Mouse (Mus musculus) liver, embryonic 14.5 days (tissue): ENCODE measurements at regions not wholly inside any gene's neighbourhood (a gene's known extent, or its start where the extent isn't known, plus 50 kb on each side); places are given as distances from the start of the nearest gene placed in this dataset.

Experiments
- ATAC-seq: fragments of 200-750 bp; cut with Nextera tagmentation; 2 replicates; pipeline ENCODE4 v1.8.0; 2017; ENCODE audit warnings: moderate number of reproducible peaks, mild to moderate bottlenecking, moderate library complexity; ENCODE audit not compliant: insufficient read depth
- DNase-seq, 3 experiments: peaks; one replicate each; pipeline ENCODE4 v3.0.0-alpha.2; 2012 to 2013; ENCODE audit warnings: low read depth in 3 of 3, low spot score in 3 of 3
- H3K27ac ChIP-seq: fragments of 300-500 bp; sonication (generic); 2 replicates; pipeline ENCODE4 v1.5.1; 2014; ENCODE audit warnings: moderate library complexity, mild to moderate bottlenecking, control low read depth, inconsistent platforms
- H3K27me3 ChIP-seq: fragments of 300-500 bp; sonication (generic); 2 replicates; pipeline ENCODE4 v1.6.1; 2014; ENCODE audit warnings: mild to moderate bottlenecking, low read length, moderate library complexity; ENCODE audit not compliant: control insufficient read depth, insufficient read depth
- H3K36me3 ChIP-seq: fragments of 300-500 bp; sonication (generic); replicated peaks from 2 replicates; pipeline ENCODE4 v1.6.1; 2014; ENCODE audit warnings: low read depth; ENCODE audit not compliant: control insufficient read depth, insufficient read depth
- H3K4me1 ChIP-seq, 2 experiments: fragments of 200-500 bp in 1 of 2; fragments of 300-500 bp in 1 of 2; sonication (generic) in 1 of 2; replicated peaks; 2 replicates each; pipeline ENCODE4 v1.6.1; 2012 to 2014; ENCODE audit warnings: antibody characterized with exemption in 1 of 2, inconsistent platforms in 1 of 2, low read length in 1 of 2; ENCODE audit not compliant: control insufficient read depth in 2 of 2, insufficient read depth in 2 of 2
- H3K4me2 ChIP-seq: fragments of 300-500 bp; sonication (generic); 2 replicates; pipeline ENCODE4 v1.6.1; 2014; ENCODE audit warnings: low read depth, mild to moderate bottlenecking, control low read depth, moderate library complexity
- H3K4me3 ChIP-seq, 2 experiments: fragments of 200-500 bp in 1 of 2; fragments of 300-500 bp in 1 of 2; sonication (generic) in 1 of 2; 2 replicates each; pipeline ENCODE4 v1.5.1; 2012 to 2014; ENCODE audit warnings: low read depth in 2 of 2, low read length in 2 of 2, mild to moderate bottlenecking in 2 of 2, control low read depth in 1 of 2, inconsistent platforms in 1 of 2, moderate library complexity in 1 of 2; ENCODE audit not compliant: insufficient read depth in 1 of 2
- H3K9ac ChIP-seq: fragments of 300-500 bp; sonication (generic); replicated peaks from 2 replicates; pipeline ENCODE4 v1.6.1; 2014; ENCODE audit warnings: mild to moderate bottlenecking, control low read depth, moderate library complexity
- H3K9me3 ChIP-seq: fragments of 300-500 bp; sonication (generic); 2 replicates; pipeline ENCODE4 v1.6.1; 2016; ENCODE audit warnings: low read length, mixed read lengths; ENCODE audit not compliant: control insufficient read depth
- CTCF ChIP-seq: IDR thresholded peaks from 2 replicates; pipeline ENCODE4 v1.5.1; 2016; ENCODE audit warnings: antibody characterized with exemption, low read depth, control low read depth
- EP300 ChIP-seq: IDR thresholded peaks from 2 replicates; pipeline ENCODE4 v1.6.1; 2016; ENCODE audit warnings: antibody characterized with exemption, low read depth
- WGBS: fragments of 180-500 bp; shearing (Covaris S2); extraction: QIAGEN DNeasy Blood & Tissue Kit; methylation state at CpG from one replicate; pipeline ENCODE4 v1.1.7; 2014; ENCODE audit not compliant: insufficient replicate concordance; 5-methylcytosine and 5-hydroxymethylcytosine counted together

DNA sequence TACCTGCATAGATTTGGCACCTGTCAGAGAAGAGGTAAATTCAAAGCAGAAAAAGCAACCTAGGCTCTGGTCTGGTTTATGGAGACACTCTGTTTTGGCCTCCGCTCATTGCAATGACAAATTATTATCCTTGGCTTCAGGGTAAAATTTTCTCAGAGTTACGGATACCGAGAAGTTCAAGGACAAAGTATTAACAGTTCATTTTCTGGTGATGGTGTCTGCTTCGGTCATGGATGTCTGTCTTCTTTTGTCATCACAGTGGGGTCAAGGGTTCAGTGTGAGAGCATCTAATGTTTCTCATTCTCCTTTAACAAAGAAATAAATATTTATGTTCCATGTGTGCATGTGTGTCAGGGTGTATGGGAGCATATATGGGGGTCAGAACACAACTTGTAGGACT lies 1261.0 kb upstream of the A1bg start:
- 85% methylated on average over 4 of the region's 4 CpGs for WGBS
- no peaks in the 10 kb centered on the region for H3K27me3 ChIP-seq
- no peak overlapping the region for H3K9ac ChIP-seq
- H3K9me3 ChIP-seq, result no peaks in the 10 kb centered on the region
- no peak overlapping the region for H3K4me3 ChIP-seq
- no peak overlapping the region for H3K27ac ChIP-seq
- no peak for TF ChIP-seq CTCF
- no peak for TF ChIP-seq EP300
- DNase-seq (no peak), ATAC-seq (no peak)
- no peak overlapping the region for H3K4me2 ChIP-seq
- no peaks in the 10 kb centered on the region for H3K36me3 ChIP-seq
- H3K4me1 ChIP-seq, result peaks cover 0 to 4% of the 10 kb centered on the region in 2 experiments; a peak in 2 of 4 replicates

DNA sequence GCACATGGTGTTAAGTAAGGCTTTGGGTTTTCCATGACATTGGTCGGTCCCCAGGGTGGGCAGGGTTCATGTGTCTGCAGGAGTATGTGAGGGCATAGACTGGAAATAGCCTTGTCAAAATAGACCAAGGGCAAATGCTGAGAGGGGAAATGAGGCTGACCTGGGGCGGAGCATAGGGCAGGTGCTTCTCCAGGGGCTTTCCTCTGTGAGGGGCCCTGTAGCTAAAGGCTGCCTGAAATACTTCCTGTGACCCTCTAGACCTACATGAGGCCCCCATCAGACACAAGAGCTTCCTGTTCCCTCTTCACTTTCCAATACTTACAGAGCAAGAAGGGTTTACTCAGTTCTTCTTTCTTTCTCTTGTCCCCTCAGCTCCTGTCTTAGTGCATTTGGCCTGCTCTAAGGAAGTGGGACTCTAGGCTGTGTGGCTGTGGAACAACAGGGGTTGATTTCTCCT lies 1258.7 kb upstream of the A1bg start:
- H3K27me3 ChIP-seq, result no peaks in the 10 kb centered on the region
- no peak overlapping the region for H3K4me2 ChIP-seq
- no peak for DNase-seq
- no peak for ATAC-seq
- no peak overlapping the region for H3K27ac ChIP-seq
- no peaks in the 10 kb centered on the region for H3K9me3 ChIP-seq
- H3K9ac ChIP-seq, result no peak overlapping the region
- H3K4me1 ChIP-seq, result peaks cover 0 to 2% of the 10 kb centered on the region in 2 experiments; a peak in 1 of 4 replicates
- no peak for TF ChIP-seq EP300
- no peak for TF ChIP-seq CTCF
- no peak overlapping the region for H3K4me3 ChIP-seq
- H3K36me3 ChIP-seq, result no peaks in the 10 kb centered on the region; the same call in 1 of the 2 replicates
- 59% methylated on average over 2 of the region's 2 CpGs for WGBS

DNA sequence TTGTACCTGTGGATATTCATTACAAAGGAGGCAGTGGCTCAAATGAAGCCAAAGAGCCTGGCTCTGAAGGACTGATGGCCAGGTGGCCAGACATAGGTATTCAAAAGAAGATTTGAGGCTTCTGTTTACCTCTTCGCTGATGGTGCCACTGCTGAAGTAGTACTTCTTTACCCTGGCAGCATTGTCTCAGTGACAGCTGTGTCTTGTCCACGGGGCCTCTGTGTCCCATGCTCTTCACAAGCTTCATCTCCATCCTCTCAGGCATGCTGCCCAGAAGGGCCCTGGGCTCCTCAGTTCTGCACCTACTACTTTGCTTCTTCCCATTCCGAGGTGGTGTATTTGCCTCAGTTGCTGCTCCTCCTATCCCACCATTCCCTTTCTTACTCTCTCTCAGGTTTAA lies 1257.9 kb upstream of the A1bg start:
- DNase-seq, result no peak
- no peaks in the 10 kb centered on the region; the same call in 1 of the 2 replicates for H3K36me3 ChIP-seq
- H3K27me3 ChIP-seq, result no peaks in the 10 kb centered on the region
- H3K9ac ChIP-seq, result no peak overlapping the region
- no peak overlapping the region for H3K4me3 ChIP-seq
- no peak overlapping the region for H3K4me2 ChIP-seq
- ATAC-seq, result no peak
- H3K9me3 ChIP-seq, result no peaks in the 10 kb centered on the region
- TF ChIP-seq EP300 (no peak), CTCF (no peak)
- WGBS, result 72% methylated on average over 3 of the region's 3 CpGs
- H3K4me1 ChIP-seq, result peaks cover 0 to 2% of the 10 kb centered on the region in 2 experiments; a peak in 1 of 4 replicates
- H3K27ac ChIP-seq, result no peak overlapping the region

DNA sequence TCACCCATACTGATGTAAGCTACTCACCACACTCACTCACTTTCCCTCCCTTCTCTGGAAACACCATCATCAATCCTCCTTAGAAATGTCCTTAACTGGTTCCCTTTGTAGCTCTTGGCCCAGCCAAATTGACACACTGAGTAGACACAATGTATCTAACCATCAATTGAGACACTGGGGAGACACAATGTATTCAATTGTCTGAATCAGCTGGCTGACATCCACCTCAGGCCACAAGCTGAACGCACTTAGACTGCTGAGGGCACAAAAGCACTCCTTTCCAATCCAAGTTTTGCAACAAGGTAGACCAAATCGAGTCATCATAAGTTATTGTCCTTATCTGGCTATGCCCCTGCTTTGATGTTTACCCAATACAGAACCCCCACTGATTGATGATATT lies 1257.0 kb upstream of the A1bg start:
- WGBS, result 63% methylated on average over 2 of the region's 2 CpGs
- no peak overlapping the region for H3K4me2 ChIP-seq
- no peak for TF ChIP-seq CTCF
- TF ChIP-seq EP300, result no peak
- no peak for ATAC-seq
- H3K36me3 ChIP-seq, result no peaks in the 10 kb centered on the region; the same call in 1 of the 2 replicates
- no peaks in the 10 kb centered on the region for H3K27me3 ChIP-seq
- H3K9ac ChIP-seq, result no peak overlapping the region
- H3K4me1 ChIP-seq, result no peaks in the 10 kb centered on the region; a peak in 1 of 4 replicates
- no peaks in the 10 kb centered on the region for H3K9me3 ChIP-seq
- no peak overlapping the region for H3K4me3 ChIP-seq
- no peak for DNase-seq
- H3K27ac ChIP-seq, result no peak overlapping the region

DNA sequence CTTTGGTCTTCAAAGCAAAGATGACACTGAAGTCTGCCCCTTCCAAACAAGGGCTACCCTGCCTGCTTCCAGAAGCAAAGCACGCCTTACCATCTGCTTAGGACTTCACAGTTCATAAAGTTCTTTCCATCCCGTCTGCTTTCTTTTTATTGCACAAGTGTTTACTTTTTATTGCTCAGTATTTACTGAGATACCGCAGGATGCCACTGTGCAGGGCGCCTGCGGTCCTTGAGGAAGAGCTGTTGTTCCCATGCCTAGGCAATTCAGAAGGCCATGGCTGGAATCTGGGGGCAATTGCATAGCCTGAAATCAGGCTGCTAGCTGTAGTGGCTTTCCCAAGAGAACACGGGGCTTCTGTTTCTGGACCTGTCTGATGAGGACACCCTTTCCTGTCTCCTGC lies 1255.8 kb upstream of the A1bg start:
- H3K4me1 ChIP-seq, result peaks cover 7 to 8% of the 10 kb centered on the region in 2 experiments
- DNase-seq (no peak), ATAC-seq (no peak)
- H3K36me3 ChIP-seq, result no peaks in the 10 kb centered on the region; the same call in 1 of the 2 replicates
- WGBS, result 75% methylated on average over 6 of the region's 6 CpGs
- H3K4me2 ChIP-seq, result no peak overlapping the region
- no peak overlapping the region for H3K4me3 ChIP-seq
- no peak overlapping the region for H3K9ac ChIP-seq
- no peaks in the 10 kb centered on the region for H3K9me3 ChIP-seq
- no peaks in the 10 kb centered on the region for H3K27me3 ChIP-seq
- no peak for TF ChIP-seq EP300
- TF ChIP-seq CTCF, result no peak
- no peak overlapping the region for H3K27ac ChIP-seq
